Mouse (Mus musculus) left cerebral cortex, postnatal 4 days (tissue): ENCODE results near the gene 2410141K09Rik. TPM values are rescaled to one million over a fixed set of nuclear protein-coding genes. Genes with fewer than 3 reads are reported as not detected.
"Not testable (repeated sequence)": the region's sequence is repeated elsewhere in the genome, so short reads cannot be mapped to it uniquely, and the experiment has no call there.

Experiments
- DNase-seq: peaks from one replicate; pipeline ENCODE4 v3.0.0-alpha.2; 2022
- intact Hi-C: fragments of 180-260 bp; cut with DNase I; formaldehyde crosslinking; loops from one replicate; pipeline ENCODE4 v1.15.1; 2025
- total RNA-seq, 2 experiments: library from RNA; stranded (reverse); gene quantifications; 2 replicates each; pipeline ENCODE4 v1.2.3; 2021

2410141K09Rik gene
- total RNA-seq, result not detected

DNA sequence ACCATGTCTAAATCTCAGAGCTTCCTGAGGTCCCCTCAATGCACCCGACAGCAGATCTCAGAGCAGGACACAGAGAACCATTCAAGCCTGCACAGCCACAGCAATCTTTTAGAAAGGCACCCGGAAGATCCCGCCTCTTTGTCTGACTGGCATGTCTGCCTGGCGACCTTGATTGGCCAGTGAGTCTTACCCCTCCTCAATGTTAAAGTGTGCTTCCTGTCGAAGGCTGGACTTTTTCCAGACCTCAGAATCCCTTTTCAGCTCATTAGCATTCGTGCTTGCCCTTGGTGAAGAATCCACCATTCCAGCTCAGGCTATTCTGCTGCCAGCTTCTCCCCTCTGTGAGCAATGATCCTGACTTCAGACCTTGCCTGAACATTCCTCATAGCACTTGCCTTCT lies at the start of gene 2410141K09Rik:
Gene 2410141K09Rik, minus strand, starts transcription at position 101 of the 400 bp plus-strand sequence.
- intact Hi-C loops, result not testable (repeated sequence)

DNA sequence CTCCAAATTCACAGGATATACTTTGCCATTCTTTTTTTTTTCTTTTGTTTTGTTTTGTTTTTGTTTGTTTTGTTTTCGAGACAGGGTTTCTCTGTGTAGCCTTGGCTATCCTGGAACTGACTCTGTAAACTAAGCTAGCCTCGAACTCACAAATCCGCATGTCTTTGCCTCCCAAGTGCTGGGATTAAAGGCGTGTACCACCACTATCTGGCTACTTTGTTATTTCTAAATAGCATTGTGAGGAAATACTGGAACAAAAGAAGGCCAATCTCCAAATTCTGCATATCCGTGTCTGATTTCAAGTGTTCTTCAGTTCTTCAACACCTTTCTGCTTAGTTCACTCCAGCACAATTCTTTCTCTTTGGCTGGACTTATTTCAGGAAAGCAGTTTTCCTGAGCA lies 14.1 kb downstream of the 2410141K09Rik start:
- DNase-seq, intact Hi-C loops: not testable (repeated sequence)

More for the DNA sequence above, at the start of gene 2410141K09Rik:
- not testable (repeated sequence) for DNase-seq

DNA sequence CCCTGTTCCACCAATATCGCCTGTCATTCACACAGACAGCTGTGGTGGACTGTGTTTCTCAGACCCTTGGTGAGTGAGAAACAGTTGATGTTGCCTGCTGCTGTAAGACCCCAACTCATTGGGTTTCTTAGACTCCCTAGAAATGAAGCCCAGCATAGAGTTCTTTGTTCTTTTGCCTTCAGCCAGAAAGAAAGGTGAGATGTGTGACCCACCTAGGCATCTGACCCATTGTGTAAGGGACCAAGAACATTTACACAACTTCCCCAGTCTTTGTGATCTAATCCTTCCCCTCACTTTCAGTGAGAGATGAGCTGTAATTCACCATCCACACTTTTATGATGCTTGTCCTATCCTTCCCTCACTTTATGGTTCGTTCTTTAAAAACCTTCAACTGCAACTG lies 26.0 kb downstream of the 2410141K09Rik start:
- DNase-seq, intact Hi-C loops: not testable (repeated sequence)

Other genes starting within 250 kb of the 2410141K09Rik start
- not detected for gene Gm10772, start 213.5 kb downstream of the 2410141K09Rik start, total RNA-seq